Mouse (Mus musculus) forebrain, embryonic 15.5 days (tissue): ENCODE results near the gene Gemin7. TPM values are rescaled to one million over a fixed set of nuclear protein-coding genes. Genes with fewer than 3 reads are reported as not detected.

Source experiments
- polyA plus RNA-seq: library from polyadenylated mRNA; unstranded; fragments of >200 nt; fragmentation: Nextera tagmentation; extraction: Ambion mirVana; gene quantifications from 2 replicates; pipeline ENCODE4 v1.2.1, GENCODE M21; 2015

Gemin7 gene
- polyA plus RNA-seq, 1 experiment from 2014 or later: 124 TPM

Other genes with a start within 250 kb of the Gemin7 start
- 94.6 and 95.4 TPM in 2 replicates for gene Ercc1, start 232.8 kb downstream of the Gemin7 start, polyA plus RNA-seq
- gene Cd3eap, start 218.1 kb downstream of the Gemin7 start, polyA plus RNA-seq: 23.9 and 24.0 TPM in 2 replicates
- 2.6 and 2.7 TPM in 2 replicates for gene Ppp1r13l, start 217.8 kb downstream of the Gemin7 start, polyA plus RNA-seq
- 22.8 and 24.2 TPM in 2 replicates for gene Ercc2, start 195.6 kb downstream of the Gemin7 start, polyA plus RNA-seq
- gene Klc3, start 173.5 kb downstream of the Gemin7 start, polyA plus RNA-seq: 2.2 and 2.3 TPM in 2 replicates
- gene Ckm, start 172.8 kb downstream of the Gemin7 start, polyA plus RNA-seq: 0.19 and 0.31 TPM in 2 replicates
- 18.3 and 18.8 TPM in 2 replicates for gene Mark4, start 118.8 kb downstream of the Gemin7 start, polyA plus RNA-seq
- 0.17 and 0.29 TPM in 2 replicates for gene Exoc3l2, start 114.3 kb downstream of the Gemin7 start, polyA plus RNA-seq
- gene Bloc1s3, start 69.2 kb downstream of the Gemin7 start, polyA plus RNA-seq: 4.9 and 5.4 TPM in 2 replicates
- 35.3 and 43.0 TPM in 2 replicates for gene Trappc6a, start 69.2 kb downstream of the Gemin7 start, polyA plus RNA-seq
- gene Nkpd1, start 59.8 kb downstream of the Gemin7 start, polyA plus RNA-seq: 0.66 and 0.75 TPM in 2 replicates
- gene Ppp1r37, start 14.5 kb downstream of the Gemin7 start, polyA plus RNA-seq: 37.8 and 40.5 TPM in 2 replicates
- 0.19 and 0.57 TPM in 2 replicates for gene Zfp296, start 308 bp downstream of the Gemin7 start, polyA plus RNA-seq
- gene Clasrp, start 26.9 kb upstream of the Gemin7 start, polyA plus RNA-seq: 61.3 and 64.9 TPM in 2 replicates
- 2.6 and 2.7 TPM in 2 replicates for gene Relb, start 51.8 kb upstream of the Gemin7 start, polyA plus RNA-seq
- 92.4 and 99.6 TPM in 2 replicates for gene Clptm1, start 87.4 kb upstream of the Gemin7 start, polyA plus RNA-seq
- gene Apoc2, start 100.3 kb upstream of the Gemin7 start, polyA plus RNA-seq: not detected in 2 replicates
- gene Gm44805, start 103.8 kb upstream of the Gemin7 start, polyA plus RNA-seq: not detected in 2 replicates
- gene Apoc4, start 103.9 kb upstream of the Gemin7 start, polyA plus RNA-seq: not detected in 2 replicates
- gene Apoc1, start 115.1 kb upstream of the Gemin7 start, polyA plus RNA-seq: 1.2 TPM in 2 replicates
- gene Apoe, start 121.6 kb upstream of the Gemin7 start, polyA plus RNA-seq: 236 and 265 TPM in 2 replicates
- 137 and 147 TPM in 2 replicates for gene Tomm40, start 137.8 kb upstream of the Gemin7 start, polyA plus RNA-seq
- gene Nectin2, start 172.9 kb upstream of the Gemin7 start, polyA plus RNA-seq: 42.6 and 45.3 TPM in 2 replicates
- 6.8 TPM in 2 replicates for gene Bcam, start 193.4 kb upstream of the Gemin7 start, polyA plus RNA-seq
- gene Cblc, start 219.2 kb upstream of the Gemin7 start, polyA plus RNA-seq: not detected in 2 replicates
- gene Bcl3, start 245.2 kb upstream of the Gemin7 start, polyA plus RNA-seq: 1.0 and 1.3 TPM in 2 replicates